Comparison of ENCODE assay signal across 20 mouse cellular contexts in genomic region chr8:96679510-96679909, GRCm38 (mm10).
DNase-seq lines count a peak whose midpoint lies in the region; ATAC-seq and TF ChIP-seq lines count a peak whose summit lies in the region.
"Had no signal": no experiment of that assay in that cellular context is flagged by ENCODE, and none has a peak within 500 bp of the region (broad histone marks: within the 10 kb centered on the region; RNA-seq: fewer than 3 reads in every experiment).

No protein-coding gene starts in this region.

- TF ChIP-seq CTCF in brain, embryonic 14.5 days (IDR thresholded peaks at IDR 0.05; ENCODE audit: borderline replicate concordance, extremely low read depth, insufficient read depth, insufficient read length) = no peak

- H3K27me3 ChIP-seq in forebrain, embryonic 14.5 days (replicated peaks; ENCODE audit: control insufficient read depth, insufficient read depth, low read length) = no peaks in the 10 kb centered on the region
- H3K27me3 ChIP-seq in forebrain, embryonic 12.5 days = no peaks in the 10 kb centered on the region
- H3K27me3 ChIP-seq: embryonic facial prominence, embryonic 13.5 days; hindbrain, embryonic 15.5 days had no signal

- 54% methylated on average over 4 of the region's 4 CpGs for WGBS in forebrain, embryonic 14.5 days
- 82% methylated on average over 4 of the region's 4 CpGs for WGBS in forebrain, embryonic 12.5 days

- intact Hi-C loops in heart, postnatal 10 days (cut with DNase I) = no loop called here

- H3K27ac ChIP-seq in forebrain, embryonic 14.5 days (ENCODE audit: low read depth, low read length) = no peak overlapping the region
- no peak overlapping the region for H3K27ac ChIP-seq in forebrain, embryonic 12.5 days
- H3K27ac ChIP-seq: embryonic facial prominence, embryonic 13.5 days; heart, embryonic 10.5 days; hindbrain, embryonic 10.5 days; hindbrain, embryonic 15.5 days had no signal

- no peaks in the 10 kb centered on the region for H3K4me1 ChIP-seq in forebrain, embryonic 14.5 days (ENCODE audit: control insufficient read depth, insufficient read depth, low read length)
- no peaks in the 10 kb centered on the region for H3K4me1 ChIP-seq in forebrain, embryonic 12.5 days
- H3K4me1 ChIP-seq: embryonic facial prominence, embryonic 13.5 days; heart, embryonic 10.5 days; hindbrain, embryonic 15.5 days had no signal

- H3K9ac ChIP-seq in forebrain, embryonic 14.5 days (ENCODE audit: low read length) = no peak overlapping the region
- H3K9ac ChIP-seq in forebrain, embryonic 12.5 days = no peak overlapping the region
- H3K9ac ChIP-seq: embryonic facial prominence, embryonic 13.5 days; hindbrain, embryonic 15.5 days had no signal

- peak; percentile 72 for ATAC-seq in forebrain, embryonic 14.5 days
- no peak for ATAC-seq in forebrain, embryonic 12.5 days (ENCODE audit: low FRiP score)
- ATAC-seq: inflammation-experienced regulatory T-cells, adult 6 months; intestine, postnatal 0 days had no signal

- no peaks in the 10 kb centered on the region for H3K9me3 ChIP-seq in forebrain, embryonic 14.5 days (replicated peaks; ENCODE audit: control insufficient read depth, low read length)
- no peaks in the 10 kb centered on the region for H3K9me3 ChIP-seq in forebrain, embryonic 12.5 days
- H3K9me3 ChIP-seq: embryonic facial prominence, embryonic 13.5 days; heart, embryonic 10.5 days; hindbrain, embryonic 10.5 days; hindbrain, embryonic 15.5 days had no signal

- no peak overlapping the region for H3K4me2 ChIP-seq in forebrain, embryonic 14.5 days (ENCODE audit: low read length)
- no peak overlapping the region for H3K4me2 ChIP-seq in forebrain, embryonic 12.5 days
- H3K4me2 ChIP-seq: embryonic facial prominence, embryonic 13.5 days; hindbrain, embryonic 15.5 days had no signal

- H3K36me3 ChIP-seq in forebrain, embryonic 14.5 days (ENCODE audit: control insufficient read depth, insufficient read depth, low read length) = no peaks in the 10 kb centered on the region
- no peaks in the 10 kb centered on the region for H3K36me3 ChIP-seq in forebrain, embryonic 12.5 days (replicated peaks)
- H3K36me3 ChIP-seq: embryonic facial prominence, embryonic 13.5 days; heart, embryonic 10.5 days; hindbrain, embryonic 10.5 days; hindbrain, embryonic 15.5 days had no signal

- no peak for TF ChIP-seq POLR2A in brain, embryonic 14.5 days (IDR thresholded peaks at IDR 0.05; ENCODE audit: borderline replicate concordance, extremely low read depth, insufficient read depth, insufficient read length, poor library complexity, severe bottlenecking)

- peak; percentile 86 for DNase-seq in forebrain, embryonic 14.5 days (ENCODE audit: low spot score)
- peak; percentile 3 for DNase-seq in layer of hippocampus, adult 9-10 months (ENCODE audit: low spot score)
- DNase-seq in layer of hippocampus, adult 11-12 months (ENCODE audit: low spot score) = no peak
- peak; percentile 4 for DNase-seq in brain, adult 2 months (ENCODE audit: low read depth, low spot score)
- DNase-seq in brain, embryonic 14.5 days (ENCODE audit: low read depth) = peak; percentile 90
- DNase-seq in adrenal gland, postnatal 36 days = no peak
- no peak for DNase-seq in heart, postnatal 10 days
- DNase-seq: adrenal gland, adult 2 months; adrenal gland, postnatal 25 days; cerebellum, adult 18-20 months; gastrocnemius, postnatal 10 days; heart, adult 18-20 months; heart, postnatal 14 days had no signal

- H3K4me3 ChIP-seq in forebrain, embryonic 14.5 days (ENCODE audit: low read depth, low read length) = no peak overlapping the region
- H3K4me3 ChIP-seq in forebrain, embryonic 12.5 days (replicated peaks) = no peak overlapping the region
- H3K4me3 ChIP-seq: embryonic facial prominence, embryonic 13.5 days; heart, embryonic 10.5 days; hindbrain, embryonic 10.5 days; hindbrain, embryonic 15.5 days had no signal

Comparison
In these comparisons a context has a peak if more than half of its experiments do, and no peak if none do; other contexts are left out.
1. DNase-seq: peak in forebrain, embryonic 14.5 days (single experiment), layer of hippocampus, adult 9-10 months (single experiment), brain, adult 2 months (single experiment) and brain, embryonic 14.5 days (single experiment); none in layer of hippocampus, adult 11-12 months (single experiment), adrenal gland, postnatal 36 days (0 of 2) and heart, postnatal 10 days (0 of 2).